Mouse (Mus musculus) right cerebral cortex, postnatal 4 days (tissue): ENCODE data around the gene Appl1.
"Not testable (repeated sequence)": the region's sequence is repeated elsewhere in the genome, so short reads cannot be mapped to it uniquely, and the experiment has no call there.

ENCODE experiments used
- DNase-seq: peaks from one replicate; pipeline ENCODE4 v3.0.0-alpha.2; 2022

Appl1 gene

DNA sequence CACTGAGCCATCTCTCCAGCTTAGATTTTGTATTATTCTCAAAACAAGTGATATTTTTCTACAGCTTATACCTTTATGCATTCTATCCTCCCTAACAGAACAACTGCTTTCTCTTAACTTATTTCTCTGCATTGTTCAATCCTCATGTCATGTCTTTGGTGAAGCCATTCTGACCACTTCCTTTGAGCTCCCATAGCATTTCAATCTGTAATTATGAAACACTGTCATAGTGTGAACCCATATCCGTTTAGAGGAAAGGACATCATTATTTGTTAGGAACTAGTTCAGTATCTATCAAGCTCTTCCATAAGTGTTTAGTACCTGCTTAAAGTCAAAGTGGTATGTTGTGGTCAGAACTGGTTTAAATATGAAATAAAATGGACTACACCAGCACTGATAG is 10.5 kb downstream of the Appl1 start:
- DNase-seq, result no peak

GRCm38 (mm10) chr14:26956139-26956538 is 14.9 kb downstream of the Appl1 start:
- not testable (repeated sequence) for DNase-seq

DNA sequence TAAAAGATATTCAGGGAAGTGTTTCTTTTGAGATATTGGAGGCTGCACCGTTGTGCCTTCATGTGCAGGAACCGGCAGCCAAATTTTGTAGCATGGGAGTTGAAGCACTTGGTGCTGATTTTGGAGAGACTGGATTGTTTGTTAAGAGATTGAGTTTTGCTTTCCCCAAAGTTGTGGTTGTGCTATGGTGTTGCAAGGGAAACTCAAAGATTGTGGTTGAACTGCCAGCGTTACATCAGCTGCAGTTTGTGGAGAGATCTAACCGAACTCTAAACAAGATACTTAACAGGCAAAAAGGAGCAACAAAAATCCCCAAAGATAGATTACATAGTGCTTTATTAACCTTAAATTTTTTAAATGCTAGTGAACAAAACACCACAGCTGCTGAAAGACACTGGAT is 35.5 kb downstream of the Appl1 start:
- DNase-seq, result no peak

DNA sequence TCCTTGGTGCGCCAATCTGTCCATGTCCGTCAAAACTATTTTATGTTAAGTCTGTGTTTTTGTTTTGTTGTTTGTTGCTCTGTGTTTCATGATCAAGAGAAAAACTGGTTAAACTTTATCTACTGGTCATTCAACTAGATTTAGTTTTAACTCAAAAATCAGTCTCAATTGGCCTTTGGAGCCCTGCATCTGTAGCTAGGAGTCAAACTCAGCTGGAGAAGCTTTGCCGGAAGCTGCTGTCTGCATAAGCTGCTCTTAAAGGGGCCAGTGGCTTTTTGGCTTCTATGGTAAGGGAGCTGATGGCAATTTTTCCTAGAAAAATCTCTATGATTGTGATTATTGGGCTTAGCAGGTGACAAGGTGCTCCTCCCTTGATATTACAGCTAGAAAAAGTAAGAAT is 36.1 kb downstream of the Appl1 start:
- no peak for DNase-seq

- DNase-seq, result no peak
These were observed 47.2 kb downstream of the Appl1 start for GRCm38 (mm10) chr14:26923702-26924421.

DNA sequence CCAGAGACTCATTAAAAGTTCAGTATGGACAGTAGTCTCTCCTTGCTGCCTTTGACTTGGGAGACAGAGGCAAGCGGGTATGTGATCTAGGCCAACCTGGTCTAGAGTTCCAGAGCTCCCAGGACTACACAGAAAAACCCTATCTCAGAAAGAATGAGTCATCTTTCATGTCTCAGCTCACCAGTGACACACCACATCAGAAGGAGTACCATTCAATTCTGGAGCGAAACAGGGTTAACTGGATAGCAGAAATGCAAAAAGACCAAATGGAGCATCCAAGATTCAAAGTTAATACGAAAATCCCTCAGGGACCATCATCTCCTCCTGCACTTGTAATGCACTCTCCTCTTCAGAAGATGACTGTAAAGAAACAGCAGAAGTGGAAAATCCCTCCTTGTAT is 51.7 kb downstream of the Appl1 start:
- no peak for DNase-seq

DNA sequence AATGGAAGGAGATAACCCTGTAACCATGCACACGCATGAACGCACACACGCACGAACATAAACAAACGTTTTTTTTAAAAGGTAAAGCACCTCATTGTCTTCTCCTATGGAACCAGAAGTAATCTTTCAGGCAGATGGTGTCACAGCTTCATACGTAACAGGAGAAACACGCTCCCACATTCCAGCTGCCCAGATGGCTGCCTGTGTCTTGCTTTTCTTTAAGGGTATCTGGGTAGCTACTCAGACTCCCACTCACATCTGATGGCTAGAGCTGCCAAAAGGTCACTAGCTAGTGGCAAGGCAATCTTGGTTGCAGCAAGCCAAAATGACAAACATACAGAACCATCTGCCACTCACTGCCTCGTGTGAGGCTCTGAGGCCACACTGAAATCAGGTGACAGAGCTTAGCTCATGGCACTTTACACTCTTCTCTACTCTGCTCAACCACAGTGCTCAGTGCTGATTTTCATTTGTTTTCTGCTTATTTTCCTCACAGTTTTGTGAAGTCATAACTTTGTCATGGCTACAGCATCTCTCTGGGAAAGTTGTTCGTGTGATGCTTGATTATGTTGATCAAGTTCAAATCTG is 57.3 kb downstream of the Appl1 start:
- DNase-seq, result no peak

DNA sequence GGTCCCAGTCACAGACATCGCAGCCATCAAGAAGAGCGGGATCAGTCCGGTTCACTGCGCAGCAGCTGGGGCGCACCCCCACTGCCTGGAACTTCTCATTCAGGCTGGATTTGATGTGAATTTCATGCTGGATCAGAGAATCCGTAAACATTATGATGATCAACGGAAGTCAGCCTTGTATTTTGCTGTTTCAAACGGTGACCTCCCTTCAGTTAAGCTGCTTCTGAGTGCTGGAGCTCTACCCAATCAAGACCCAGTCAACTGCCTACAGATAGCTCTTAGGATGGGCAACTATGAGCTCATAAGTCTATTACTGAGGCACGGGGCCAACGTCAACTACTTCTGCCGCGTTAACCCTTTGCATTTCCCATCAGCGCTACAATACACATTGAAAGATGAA is 59.2 kb downstream of the Appl1 start:
- no peak for DNase-seq

DNA sequence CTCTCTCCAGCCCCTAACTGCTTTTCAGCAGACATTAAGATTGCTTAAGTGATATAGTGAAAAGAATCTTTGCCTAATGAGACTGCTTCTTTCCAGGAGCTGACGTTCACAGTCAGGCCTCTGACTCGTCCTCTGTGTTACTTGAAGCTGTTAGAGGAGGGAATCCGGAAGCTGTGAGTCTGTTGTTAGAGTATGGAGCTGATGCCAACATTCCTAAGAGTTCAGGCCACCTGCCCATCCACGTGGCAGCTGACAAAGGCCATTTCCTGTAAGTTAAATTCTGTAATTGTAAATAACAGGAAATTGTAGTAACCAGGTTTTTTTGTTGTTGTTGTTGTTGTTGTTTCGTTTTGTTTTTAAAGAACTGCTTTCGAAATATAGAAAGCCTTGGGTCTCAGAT is 59.8 kb downstream of the Appl1 start:
- no peak for DNase-seq

DNA sequence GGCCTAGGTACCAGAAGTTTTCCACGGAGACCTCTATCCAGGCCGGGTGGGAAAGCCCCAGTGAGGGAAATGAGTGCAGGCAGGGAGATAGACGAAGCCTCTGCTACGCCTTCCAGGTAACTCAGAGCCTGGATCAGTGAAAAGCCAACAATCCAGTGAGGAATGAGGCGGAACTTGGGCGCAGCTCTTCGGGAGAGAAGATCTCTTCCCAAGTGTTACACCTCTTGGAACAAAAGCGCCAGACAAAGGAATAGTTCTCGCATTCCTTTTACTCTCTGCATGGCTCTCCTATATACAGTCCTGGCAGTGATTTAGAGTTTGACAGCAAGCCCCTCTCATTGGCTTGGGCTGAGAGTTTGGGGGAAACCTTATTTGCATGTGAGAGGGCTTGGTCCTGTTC is 60.6 kb downstream of the Appl1 start:
- DNase-seq, result not testable (repeated sequence)

DNA sequence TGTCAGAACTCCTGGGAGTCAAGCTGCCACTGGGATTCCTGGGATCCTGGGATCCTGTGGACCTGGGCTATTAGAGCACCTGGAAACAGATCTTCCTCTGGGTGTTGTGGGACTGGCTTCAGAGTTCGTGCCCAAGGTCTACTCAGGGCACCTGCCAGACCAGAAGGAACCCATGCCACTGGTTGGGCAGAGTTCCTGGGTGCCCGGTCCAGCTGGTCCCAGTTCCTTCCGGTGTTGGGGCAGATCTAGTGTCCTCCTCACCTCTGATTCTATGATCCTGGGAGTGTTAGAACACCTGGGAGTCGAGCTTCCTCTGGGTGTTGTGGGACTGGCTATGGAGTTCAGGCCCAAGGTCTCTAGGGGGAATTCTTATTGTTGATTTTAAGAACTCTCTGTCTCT is 63.6 kb downstream of the Appl1 start:
- DNase-seq, result no peak

DNA sequence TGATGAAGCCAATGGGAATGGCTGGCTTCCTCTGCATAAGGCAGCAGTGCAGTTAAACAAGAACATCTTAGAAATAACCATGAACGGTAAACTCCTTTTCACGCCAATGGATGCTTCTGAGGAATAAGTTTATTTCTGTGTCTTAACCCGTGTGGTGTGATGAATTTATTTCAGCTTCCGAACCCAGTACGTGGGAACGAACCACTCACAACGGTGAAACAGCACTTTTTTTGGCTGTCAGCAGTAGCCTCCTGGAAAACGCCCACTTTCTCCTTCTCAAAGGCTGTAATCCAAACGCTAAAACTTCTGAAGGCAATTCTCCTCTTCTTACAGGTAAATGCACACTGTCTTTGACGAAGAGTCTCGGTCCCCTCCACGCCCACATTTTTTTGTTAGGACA is 70.1 kb downstream of the Appl1 start:
- no peak for DNase-seq

DNA sequence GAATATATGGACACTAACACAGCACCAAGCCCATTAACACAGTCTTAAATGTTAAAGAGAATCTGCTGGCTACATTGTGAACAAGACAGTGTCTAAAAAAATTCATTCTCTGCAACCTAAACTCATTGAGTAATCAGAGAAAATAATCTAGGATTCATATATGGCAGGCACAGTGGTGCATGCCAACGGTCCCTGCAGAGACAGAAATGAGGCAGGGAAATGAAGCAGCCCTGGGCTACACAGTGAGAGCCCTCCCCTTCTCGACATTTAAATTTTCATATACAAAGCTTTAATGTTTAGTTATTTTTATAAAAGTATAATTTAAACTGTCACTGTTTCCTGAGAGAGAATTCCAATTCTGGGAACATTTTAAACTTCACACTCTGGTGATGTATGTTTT is 71.5 kb downstream of the Appl1 start:
- no peak for DNase-seq

GRCm38 (mm10) chr14:26894392-26894791 is 76.6 kb downstream of the Appl1 start, which contains the start of gene Asb14:
Asb14 (plus strand) TSS chr14:26894557.
- DNase-seq, result no peak

- no peak for DNase-seq
These were observed 80.3 kb downstream of the Appl1 start for GRCm38 (mm10) chr14:26890777-26891176.

DNA sequence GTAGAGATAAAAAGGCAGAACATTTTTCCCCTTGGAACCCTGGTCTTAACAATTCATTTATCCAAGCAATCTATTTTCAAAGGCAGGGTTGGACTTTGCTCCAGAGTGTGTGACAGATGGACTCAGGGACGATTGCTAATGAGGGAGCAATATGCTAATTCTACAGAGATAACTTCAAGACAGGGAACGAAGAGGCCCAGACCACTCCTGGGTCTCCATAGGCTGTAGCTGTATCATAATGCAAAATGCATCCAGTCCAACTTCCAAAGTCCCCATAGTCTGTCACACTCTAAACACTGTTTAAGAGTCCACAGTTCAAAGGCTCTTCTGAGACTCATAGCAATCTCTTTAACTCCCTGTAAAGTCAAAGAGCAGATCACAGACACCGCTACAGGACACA is 83.8 kb downstream of the Appl1 start:
- DNase-seq, result no peak

DNA sequence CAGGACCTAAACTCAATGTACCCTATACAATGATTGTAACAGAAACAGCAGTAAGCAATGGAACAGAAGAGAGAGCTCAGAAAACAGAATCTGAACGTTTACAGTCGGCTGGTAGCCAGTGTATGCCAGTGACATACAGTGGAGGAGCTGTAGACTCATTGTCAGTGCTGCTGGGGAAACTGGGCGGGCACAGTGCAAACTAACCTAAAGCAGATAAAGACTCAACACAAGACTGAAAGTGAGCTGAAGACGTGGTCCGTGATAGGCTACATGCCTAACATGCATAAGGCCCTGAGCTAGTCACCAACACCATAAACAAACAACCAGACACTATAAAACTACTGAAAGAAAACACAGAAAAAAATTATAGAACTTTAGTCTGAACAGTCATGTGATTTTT is 89.3 kb downstream of the Appl1 start:
- no peak for DNase-seq

DNA sequence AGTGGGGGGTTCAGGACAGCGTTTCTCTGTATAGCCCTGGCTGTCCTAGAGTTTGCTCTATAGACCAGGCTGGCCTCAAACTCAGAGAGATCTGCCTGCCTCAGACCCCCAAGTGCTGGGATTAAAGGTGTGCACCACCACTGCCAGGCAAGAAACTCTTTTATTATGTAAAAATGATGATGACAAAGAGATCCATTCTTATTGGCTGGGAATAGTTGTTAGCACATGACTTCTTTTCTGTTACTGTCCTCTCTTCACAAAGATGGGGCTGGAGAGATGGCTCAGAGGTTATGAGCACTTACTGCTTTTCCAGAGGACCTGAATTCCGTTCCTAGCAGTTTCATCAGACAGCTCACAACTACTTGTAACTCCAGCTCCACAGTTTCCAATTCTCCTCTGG is 91.1 kb downstream of the Appl1 start:
- no peak for DNase-seq

DNA sequence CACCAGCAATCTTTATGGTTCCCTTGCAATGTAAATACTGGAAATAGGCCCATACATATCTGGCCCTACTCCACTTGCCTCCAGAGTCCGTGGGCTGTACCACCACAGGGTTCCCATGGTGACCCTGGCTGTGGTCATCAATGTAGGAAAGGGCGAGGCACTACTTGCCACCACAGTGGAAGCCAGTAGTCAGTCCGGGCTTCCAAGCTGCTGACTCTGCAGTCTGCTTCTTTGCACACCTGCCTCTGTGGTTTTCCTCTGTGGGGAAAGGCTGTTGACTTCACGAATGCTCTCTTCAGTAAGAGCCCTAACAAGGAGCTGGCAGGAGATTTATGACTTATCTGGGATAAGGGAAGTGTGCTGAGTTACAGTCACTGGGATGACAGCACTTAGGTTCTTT is 92.3 kb downstream of the Appl1 start:
- DNase-seq, result no peak
